Mouse (Mus musculus) heart, embryonic 11.5 days (tissue): ENCODE data around the gene Invs. TPM values are rescaled to one million over a fixed set of nuclear protein-coding genes. Genes with fewer than 3 reads are reported as not detected.

Source experiments
- ATAC-seq: fragments of 200-750 bp; cut with Nextera tagmentation; replicated peaks from 2 replicates; pipeline ENCODE4 v1.8.0; 2017; ENCODE audit warnings: moderate library complexity; ENCODE audit not compliant: insufficient number of reproducible peaks, low FRiP score, low TSS enrichment
- H3K27ac ChIP-seq: fragments of 300-500 bp; sonication (generic); 2 replicates; pipeline ENCODE4 v1.5.1; 2014; ENCODE audit warnings: mild to moderate bottlenecking, low read depth, low read length
- H3K27me3 ChIP-seq: fragments of 300-500 bp; sonication (generic); 2 replicates; pipeline ENCODE4 v1.6.1; 2014; ENCODE audit warnings: mild to moderate bottlenecking, low read length, mixed read lengths; ENCODE audit not compliant: control insufficient read depth, insufficient read depth
- H3K36me3 ChIP-seq: fragments of 300-500 bp; sonication (generic); 2 replicates; pipeline ENCODE4 v1.6.1; 2014; ENCODE audit warnings: mild to moderate bottlenecking, low read length, moderate library complexity, mixed read lengths; ENCODE audit not compliant: control insufficient read depth, insufficient read depth
- H3K4me1 ChIP-seq: fragments of 300-500 bp; sonication (generic); 2 replicates; pipeline ENCODE4 v1.6.1; 2014; ENCODE audit warnings: low read length; ENCODE audit not compliant: control insufficient read depth, insufficient read depth
- H3K4me2 ChIP-seq: fragments of 300-500 bp; sonication (generic); 2 replicates; pipeline ENCODE4 v1.6.1; 2014; ENCODE audit warnings: mild to moderate bottlenecking, moderate library complexity
- H3K4me3 ChIP-seq: fragments of 300-500 bp; sonication (generic); 2 replicates; pipeline ENCODE4 v1.5.1; 2014; ENCODE audit warnings: low read depth, low read length
- H3K9ac ChIP-seq: fragments of 300-500 bp; sonication (generic); 2 replicates; pipeline ENCODE4 v1.6.1; 2014; ENCODE audit warnings: mild to moderate bottlenecking, low read depth, low read length, moderate library complexity
- H3K9me3 ChIP-seq: fragments of 300-500 bp; sonication (generic); replicated peaks from 2 replicates; pipeline ENCODE4 v1.6.1; 2016; ENCODE audit warnings: low read length; ENCODE audit not compliant: control insufficient read depth
- WGBS: fragments of 180-500 bp; shearing (Covaris S2); extraction: QIAGEN DNeasy Blood & Tissue Kit; methylation state at CpG from one replicate; pipeline ENCODE4 v1.1.7; 2014; ENCODE audit not compliant: insufficient replicate concordance; 5-methylcytosine and 5-hydroxymethylcytosine counted together
- polyA plus RNA-seq: library from polyadenylated mRNA; unstranded; fragments of >200 nt; fragmentation: Nextera tagmentation; extraction: Ambion mirVana; gene quantifications from 2 replicates; pipeline ENCODE4 v1.2.1, GENCODE M21; 2014

The Invs gene
- 4.3 and 5.5 TPM in 2 replicates for polyA plus RNA-seq

GRCm38 (mm10) chr4:48279498-48280134 is at the start of gene Invs, which contains the start of gene Erp44:
TSS of gene Invs (plus strand) at chr4:48279760.
TSS of gene Erp44 (minus strand) at chr4:48279558.
- H3K27ac ChIP-seq = peak within 1 kb of the TSS; percentile 59
- ATAC-seq = peak; percentile 99
- WGBS = under 1% methylated on average over 41 of the region's 41 CpGs
- H3K27me3 ChIP-seq = no peaks in the 10 kb centered on the region
- H3K9ac ChIP-seq = peak within 1 kb of the TSS; percentile 88
- H3K4me2 ChIP-seq = peak within 1 kb of the TSS; percentile 74
- peak within 1 kb of the TSS; percentile 64 for H3K4me3 ChIP-seq
- H3K4me1 ChIP-seq = peaks cover 3% of the 10 kb centered on the region; the same call in 1 of the 2 replicates
- no peaks in the 10 kb centered on the region for H3K9me3 ChIP-seq
- no peaks in the 10 kb centered on the region for H3K36me3 ChIP-seq

- H3K9me3 ChIP-seq = no peaks in the 10 kb centered on the region
- H3K4me3 ChIP-seq = no peak overlapping the region
- no peak overlapping the region for H3K9ac ChIP-seq
- H3K4me1 ChIP-seq = no peaks in the 10 kb centered on the region
- no peaks in the 10 kb centered on the region for H3K36me3 ChIP-seq
- H3K4me2 ChIP-seq = no peak overlapping the region
- H3K27me3 ChIP-seq = no peaks in the 10 kb centered on the region
- ATAC-seq = no peak
- 91% methylated on average over 3 of the region's 3 CpGs for WGBS
- no peak overlapping the region for H3K27ac ChIP-seq
Measured at GRCm38 (mm10) chr4:48236721-48237120, 42.8 kb upstream of the Invs start.

GRCm38 (mm10) chr4:48239046-48239445 is 40.5 kb upstream of the Invs start:
- 84% methylated on average over 4 of the region's 4 CpGs for WGBS

GRCm38 (mm10) chr4:48242482-48242881 is 37.1 kb upstream of the Invs start:
- no peak overlapping the region for H3K9ac ChIP-seq
- H3K4me3 ChIP-seq = no peak overlapping the region
- no peaks in the 10 kb centered on the region for H3K4me1 ChIP-seq
- no peaks in the 10 kb centered on the region for H3K9me3 ChIP-seq
- ATAC-seq = no peak
- H3K27me3 ChIP-seq = no peaks in the 10 kb centered on the region
- no peaks in the 10 kb centered on the region for H3K36me3 ChIP-seq
- 87% methylated on average over 4 of the region's 4 CpGs for WGBS
- no peak overlapping the region for H3K4me2 ChIP-seq
- H3K27ac ChIP-seq = no peak overlapping the region

More at GRCm38 (mm10) chr4:48239046-48239445, 40.5 kb upstream of the Invs start:
- Histone ChIP-seq H3K4me3 (no peak overlapping the region), H3K4me1 (no peaks in the 10 kb centered on the region), H3K4me2 (no peak overlapping the region), H3K36me3 (no peaks in the 10 kb centered on the region), H3K27me3 (no peaks in the 10 kb centered on the region), H3K27ac (no peak overlapping the region), H3K9me3 (no peaks in the 10 kb centered on the region), H3K9ac (no peak overlapping the region)
- no peak for ATAC-seq

GRCm38 (mm10) chr4:48243737-48244136 is 35.8 kb upstream of the Invs start:
- Histone ChIP-seq H3K27ac (no peak overlapping the region), H3K9ac (no peak overlapping the region), H3K9me3 (no peaks in the 10 kb centered on the region), H3K4me2 (no peak overlapping the region), H3K27me3 (no peaks in the 10 kb centered on the region), H3K4me1 (no peaks in the 10 kb centered on the region), H3K4me3 (no peak overlapping the region), H3K36me3 (no peaks in the 10 kb centered on the region)
- ATAC-seq = no peak
- WGBS = 50% methylated on average over 1 of the region's 1 CpGs

- Histone ChIP-seq H3K4me1 (no peaks in the 10 kb centered on the region), H3K27ac (no peak overlapping the region), H3K4me2 (no peak overlapping the region), H3K9ac (no peak overlapping the region), H3K4me3 (no peak overlapping the region), H3K27me3 (no peaks in the 10 kb centered on the region), H3K36me3 (no peaks in the 10 kb centered on the region), H3K9me3 (no peaks in the 10 kb centered on the region)
- ATAC-seq = no peak
- 87% methylated on average over 2 of the region's 2 CpGs for WGBS
Measured at GRCm38 (mm10) chr4:48244280-48244679, 35.3 kb upstream of the Invs start.

GRCm38 (mm10) chr4:48253266-48253665 is 26.3 kb upstream of the Invs start:
- Histone ChIP-seq H3K4me1 (no peaks in the 10 kb centered on the region), H3K27me3 (no peaks in the 10 kb centered on the region), H3K36me3 (no peaks in the 10 kb centered on the region), H3K9me3 (no peaks in the 10 kb centered on the region), H3K4me3 (no peak overlapping the region), H3K4me2 (no peak overlapping the region), H3K27ac (no peak overlapping the region), H3K9ac (no peak overlapping the region)
- no peak for ATAC-seq

GRCm38 (mm10) chr4:48258045-48258444 is 21.5 kb upstream of the Invs start:
- Histone ChIP-seq H3K9me3 (no peaks in the 10 kb centered on the region), H3K4me1 (no peaks in the 10 kb centered on the region), H3K4me3 (no peak overlapping the region), H3K9ac (no peak overlapping the region), H3K36me3 (no peaks in the 10 kb centered on the region), H3K27me3 (no peaks in the 10 kb centered on the region), H3K27ac (no peak overlapping the region), H3K4me2 (no peak overlapping the region)
- ATAC-seq = no peak
- WGBS = 89% methylated on average over 3 of the region's 3 CpGs

GRCm38 (mm10) chr4:48267683-48268082 is 11.9 kb upstream of the Invs start:
- H3K9me3 ChIP-seq = no peaks in the 10 kb centered on the region
- H3K9ac ChIP-seq = no peak overlapping the region
- peaks cover 7% of the 10 kb centered on the region; the same call in 1 of the 2 replicates for H3K4me1 ChIP-seq
- no peak overlapping the region for H3K4me2 ChIP-seq
- H3K36me3 ChIP-seq = no peaks in the 10 kb centered on the region
- no peaks in the 10 kb centered on the region for H3K27me3 ChIP-seq
- ATAC-seq = no peak
- 79% methylated on average over 3 of the region's 3 CpGs for WGBS
- H3K27ac ChIP-seq = no peak overlapping the region
- H3K4me3 ChIP-seq = no peak overlapping the region
